Mouse (Mus musculus) hindbrain, embryonic 15.5 days (tissue): ENCODE results near the gene Pacs2. TPM values are rescaled to one million over a fixed set of nuclear protein-coding genes. Genes with fewer than 3 reads are reported as not detected.
A peak's percentile ranks its signal among the peaks of the same experiment; 100 is the strongest.

Experiments
- ATAC-seq: fragments of 200-750 bp; cut with Nextera tagmentation; 2 replicates; pipeline ENCODE4 v1.8.0; 2017; ENCODE audit warnings: low read depth, moderate number of reproducible peaks, moderate TSS enrichment; ENCODE audit not compliant: low FRiP score
- H3K27ac ChIP-seq: fragments of 300-500 bp; sonication (generic); replicated peaks from 2 replicates; pipeline ENCODE4 v1.5.1; 2015; ENCODE audit warnings: mild to moderate bottlenecking, inconsistent platforms
- H3K27me3 ChIP-seq: fragments of 300-500 bp; sonication (generic); 2 replicates; pipeline ENCODE4 v1.6.1; 2015; ENCODE audit warnings: control low read depth, inconsistent platforms
- H3K36me3 ChIP-seq: fragments of 300-500 bp; sonication (generic); 2 replicates; pipeline ENCODE4 v1.6.1; 2015; ENCODE audit warnings: control low read depth, inconsistent platforms
- H3K4me1 ChIP-seq: fragments of 300-500 bp; sonication (generic); replicated peaks from 2 replicates; pipeline ENCODE4 v1.6.1; 2015; ENCODE audit warnings: control low read depth, inconsistent platforms
- H3K4me2 ChIP-seq: fragments of 300-500 bp; sonication (generic); 2 replicates; pipeline ENCODE4 v1.6.1; 2015; ENCODE audit warnings: moderate library complexity, mild to moderate bottlenecking, inconsistent platforms
- H3K4me3 ChIP-seq: fragments of 300-500 bp; sonication (generic); 2 replicates; pipeline ENCODE4 v1.5.1; 2015; ENCODE audit warnings: mild to moderate bottlenecking, inconsistent platforms
- H3K9ac ChIP-seq: fragments of 300-500 bp; sonication (generic); 2 replicates; pipeline ENCODE4 v1.6.1; 2015; ENCODE audit warnings: inconsistent platforms
- H3K9me3 ChIP-seq: fragments of 300-500 bp; sonication (generic); 2 replicates; pipeline ENCODE4 v1.6.1; 2016; ENCODE audit warnings: control low read depth, inconsistent platforms
- WGBS: fragments of 180-500 bp; shearing (Covaris S2); methylation state at CpG from one replicate; pipeline ENCODE4 v1.1.7; 2015; 5-methylcytosine and 5-hydroxymethylcytosine counted together
- microRNA-seq: library from miRNA; unstranded; fragments of <30 nt; microRNA quantifications from one replicate; pipeline ENCODE4, GENCODE M21; 2016
- polyA plus RNA-seq: library from polyadenylated mRNA; unstranded; fragments of >200 nt; fragmentation: Nextera tagmentation; extraction: Ambion mirVana; gene quantifications from 2 replicates; pipeline ENCODE4 v1.2.1, GENCODE M21; 2015

Gene Pacs2
- polyA plus RNA-seq, 1 experiment from 2014 or later: 32.3 TPM

DNA sequence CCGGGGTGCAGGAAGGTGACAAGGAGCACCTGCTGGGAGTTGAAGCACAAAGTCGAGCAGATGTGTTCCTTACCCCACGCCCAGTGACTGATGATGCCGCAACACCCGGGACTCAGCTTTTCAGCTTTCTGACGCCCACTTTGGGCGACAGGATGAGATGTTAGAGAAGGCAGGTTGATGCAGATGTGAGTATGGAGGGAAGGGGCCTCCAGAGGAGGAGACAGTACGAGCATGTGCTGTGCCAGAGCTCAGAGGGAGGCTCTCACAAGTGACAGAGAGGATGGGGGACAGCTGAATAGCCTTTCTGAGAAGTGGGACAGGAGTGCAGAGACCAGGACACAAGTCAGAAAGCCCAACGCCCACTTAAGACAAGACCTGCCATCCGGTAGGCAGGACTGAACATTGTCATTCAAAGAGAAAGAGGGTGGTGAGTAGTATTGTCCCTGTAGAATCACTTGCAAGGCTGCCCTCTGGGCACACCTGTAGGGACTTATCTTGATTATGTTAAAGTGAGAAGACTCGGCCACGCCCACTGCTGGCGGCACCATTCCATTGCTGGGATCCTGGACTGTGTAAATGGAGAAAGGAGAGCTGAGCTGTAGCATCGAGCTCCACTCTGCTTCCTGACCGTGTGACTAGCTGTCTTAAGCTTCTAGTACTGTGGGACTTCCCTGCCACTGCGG lies 100.7 kb downstream of the Pacs2 start:
- WGBS: 89% methylated on average over 16 of the region's 16 CpGs
- Histone ChIP-seq H3K9me3 (no peaks in the 10 kb centered on the region), H3K27me3 (no peaks in the 10 kb centered on the region), H3K4me2 (no peak overlapping the region), H3K36me3 (peaks cover 29% of the 10 kb centered on the region), H3K27ac (no peak overlapping the region), H3K4me3 (no peak overlapping the region), H3K9ac (no peak overlapping the region), H3K4me1 (peaks cover 9% of the 10 kb centered on the region; the same call in 1 of the 2 replicates)
- ATAC-seq: no peak

GRCm38 (mm10) chr12:113119516-113120410 lies 105.5 kb downstream of the Pacs2 start:
- 83% methylated on average over 20 of the region's 20 CpGs for WGBS
- peaks cover 58% of the 10 kb centered on the region for H3K36me3 ChIP-seq

More at GRCm38 (mm10) chr12:113119516-113120410, 105.5 kb downstream of the Pacs2 start:
- ATAC-seq: peak; percentile 71
- Histone ChIP-seq H3K9ac (no peak overlapping the region), H3K4me3 (no peak overlapping the region), H3K27me3 (no peaks in the 10 kb centered on the region), H3K27ac (no peak overlapping the region), H3K4me2 (no peak overlapping the region), H3K4me1 (no peaks in the 10 kb centered on the region), H3K9me3 (no peaks in the 10 kb centered on the region)

Small RNA genes lying within 50 kb of the gene (microRNA-seq; reads per million reads assigned to microRNA genes)
- gene Gm44471: not detected

Other genes starting within 250 kb of the Pacs2 start
- gene Ahnak2, start 211.9 kb upstream of the Pacs2 start, polyA plus RNA-seq: 1.8 and 3.3 TPM in 2 replicates
- 21.6 and 22.7 TPM in 2 replicates for gene Clba1, start 205.6 kb upstream of the Pacs2 start, polyA plus RNA-seq
- 37.3 and 44.6 TPM in 2 replicates for gene Cdca4, start 185.1 kb upstream of the Pacs2 start, polyA plus RNA-seq
- gene Gpr132, start 146.3 kb upstream of the Pacs2 start, polyA plus RNA-seq: not detected in 2 replicates
- gene Jag2, start 84.7 kb upstream of the Pacs2 start, polyA plus RNA-seq: 13.7 and 14.4 TPM in 2 replicates
- gene Nudt14, start 72.4 kb upstream of the Pacs2 start, polyA plus RNA-seq: 52.3 and 60.9 TPM in 2 replicates
- gene Btbd6, start 38.0 kb upstream of the Pacs2 start, polyA plus RNA-seq: 53.0 and 56.6 TPM in 2 replicates
- gene Brf1, start 13.8 kb upstream of the Pacs2 start, polyA plus RNA-seq: 49.3 and 51.3 TPM in 2 replicates
- gene Tex22, start 60.0 kb downstream of the Pacs2 start, polyA plus RNA-seq: not detected in 2 replicates
- 16.3 and 16.6 TPM in 2 replicates for gene Mta1, start 83.8 kb downstream of the Pacs2 start, polyA plus RNA-seq
- gene Crip2, start 125.7 kb downstream of the Pacs2 start, polyA plus RNA-seq: 294 and 336 TPM in 2 replicates
- gene Crip1, start 131.8 kb downstream of the Pacs2 start, polyA plus RNA-seq: 29.2 and 34.7 TPM in 2 replicates
- 18.3 and 23.6 TPM in 2 replicates for gene Tedc1, start 141.9 kb downstream of the Pacs2 start, polyA plus RNA-seq
- 47.3 and 49.8 TPM in 2 replicates for gene Tmem121, start 171.4 kb downstream of the Pacs2 start, polyA plus RNA-seq